Mouse (Mus musculus) B cell, adult 67 days (primary cell): ENCODE data around the gene Abcg4. TPM values are rescaled to one million over a fixed set of nuclear protein-coding genes. Genes with fewer than 3 reads are reported as not detected.

Experiments used
- total RNA-seq, 2 experiments: library from RNA; stranded (reverse); gene quantifications; 4 replicates each; pipeline ENCODE4 v1.2.4; 2023

The Abcg4 gene
- not detected for total RNA-seq

DNA sequence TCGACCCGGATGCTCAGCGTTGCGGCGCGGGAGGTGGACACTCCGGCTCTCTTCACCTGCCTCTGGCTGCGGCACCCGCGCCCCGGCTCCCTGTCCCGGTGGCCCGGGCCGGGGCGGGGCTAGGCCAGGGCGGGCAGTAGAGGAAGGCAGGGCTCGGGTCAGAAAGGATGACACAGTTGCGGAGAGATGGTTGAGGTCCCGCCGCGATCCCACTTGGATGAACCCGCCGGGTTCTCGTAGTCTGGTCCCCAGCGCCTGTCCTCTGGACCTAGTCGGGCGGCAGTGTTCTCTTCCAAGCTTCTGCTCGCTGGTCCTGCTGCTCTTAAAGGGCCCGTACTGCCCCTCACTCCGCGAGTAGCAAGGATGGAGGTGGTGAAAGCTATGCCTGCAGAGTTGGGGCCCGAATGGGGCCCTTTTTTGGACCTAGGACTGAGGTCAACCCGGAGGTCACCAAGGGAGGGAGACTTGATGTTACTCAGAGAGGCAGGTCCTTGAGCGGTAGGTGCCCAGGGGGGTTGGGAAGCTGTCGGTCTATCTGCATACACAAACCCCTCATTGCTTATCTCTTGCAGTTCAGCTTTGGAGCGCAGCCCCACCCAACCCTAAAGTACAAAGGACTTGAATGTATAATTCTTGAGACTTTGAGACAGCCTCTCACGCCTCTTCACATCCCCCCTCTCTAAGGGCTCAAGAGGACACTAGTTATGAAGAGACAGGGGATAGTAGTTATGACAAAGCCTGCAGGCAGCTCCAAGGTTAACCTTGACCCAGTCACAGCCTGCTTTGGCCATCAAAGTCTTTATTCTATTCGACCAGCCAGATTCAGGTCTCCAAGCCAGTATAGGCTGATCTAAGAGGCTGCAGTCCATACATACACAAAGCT is at the start of gene Abcg4:
Gene Abcg4, minus strand, starts transcription at position 540 of the 883 bp plus-strand sequence.

DNA sequence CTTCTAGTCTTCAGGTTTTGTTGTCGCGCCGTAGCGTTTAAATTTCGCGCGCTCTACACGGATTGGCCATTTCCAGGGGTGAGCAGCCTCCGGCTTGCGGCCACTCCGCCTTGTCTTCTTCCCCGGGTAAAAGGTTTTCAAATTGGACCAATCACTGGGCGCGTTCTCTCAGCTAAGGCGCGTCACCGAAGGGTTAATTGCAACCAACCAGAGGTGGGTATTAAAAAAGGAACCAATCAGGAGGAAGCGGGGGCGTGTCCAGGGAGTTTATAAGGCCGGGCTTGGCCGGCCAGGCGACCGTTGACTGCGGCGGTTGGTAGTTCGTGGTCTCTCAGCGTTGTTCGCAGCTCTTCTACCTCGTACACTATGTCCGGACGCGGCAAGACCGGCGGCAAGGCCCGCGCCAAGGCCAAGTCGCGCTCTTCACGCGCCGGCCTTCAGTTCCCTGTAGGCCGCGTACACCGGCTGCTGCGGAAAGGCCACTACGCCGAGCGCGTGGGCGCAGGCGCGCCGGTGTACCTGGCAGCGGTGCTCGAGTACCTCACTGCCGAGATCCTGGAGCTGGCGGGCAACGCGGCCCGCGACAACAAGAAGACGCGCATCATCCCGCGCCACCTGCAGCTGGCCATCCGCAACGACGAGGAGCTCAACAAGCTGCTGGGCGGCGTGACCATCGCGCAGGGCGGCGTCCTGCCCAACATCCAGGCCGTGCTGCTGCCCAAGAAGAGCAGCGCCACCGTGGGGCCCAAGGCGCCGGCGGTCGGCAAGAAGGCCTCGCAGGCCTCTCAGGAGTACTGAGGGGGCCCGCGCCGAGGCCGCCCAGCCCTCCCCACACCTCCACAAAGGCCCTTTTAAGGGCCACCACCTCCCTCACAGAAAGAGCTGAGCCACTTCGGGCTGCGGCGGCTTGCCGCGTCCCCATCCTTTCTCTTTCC is 46.2 kb upstream of the Abcg4 start, which contains the start of gene H2afx:
Gene H2afx, plus strand, starts transcription at position 299 of the 935 bp plus-strand sequence.

DNA sequence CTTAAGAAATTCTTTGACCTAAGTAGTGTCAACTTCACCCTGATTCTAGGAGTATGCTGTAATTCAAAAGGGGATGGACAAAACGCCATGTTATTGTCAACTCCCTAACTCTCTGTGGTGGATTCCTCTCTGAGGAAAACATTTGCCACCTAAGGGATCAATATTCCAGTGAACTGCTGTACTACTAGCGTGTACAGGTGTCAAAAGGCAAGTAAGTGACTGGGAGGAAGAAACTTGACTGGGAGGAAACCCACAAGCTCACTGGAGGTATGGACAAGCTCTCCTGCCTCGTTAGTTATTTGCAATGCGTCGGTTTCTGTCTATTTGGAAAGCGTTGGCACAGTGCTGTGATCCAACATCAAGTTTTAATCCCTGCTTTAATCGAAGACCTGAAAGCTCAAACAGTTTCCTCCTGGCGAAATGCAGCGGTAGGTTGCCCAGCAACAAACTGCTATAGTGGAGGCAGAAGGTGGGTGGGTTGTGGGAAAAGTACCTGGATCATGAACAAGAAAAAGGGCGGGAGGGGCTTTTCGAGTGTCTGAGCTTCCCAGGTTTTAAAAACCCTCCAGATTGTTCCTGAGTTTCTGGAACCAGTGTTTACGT is 37.5 kb upstream of the Abcg4 start, which contains the start of gene Dpagt1:
Gene Dpagt1, plus strand, starts transcription at position 252 of the 603 bp plus-strand sequence.

DNA sequence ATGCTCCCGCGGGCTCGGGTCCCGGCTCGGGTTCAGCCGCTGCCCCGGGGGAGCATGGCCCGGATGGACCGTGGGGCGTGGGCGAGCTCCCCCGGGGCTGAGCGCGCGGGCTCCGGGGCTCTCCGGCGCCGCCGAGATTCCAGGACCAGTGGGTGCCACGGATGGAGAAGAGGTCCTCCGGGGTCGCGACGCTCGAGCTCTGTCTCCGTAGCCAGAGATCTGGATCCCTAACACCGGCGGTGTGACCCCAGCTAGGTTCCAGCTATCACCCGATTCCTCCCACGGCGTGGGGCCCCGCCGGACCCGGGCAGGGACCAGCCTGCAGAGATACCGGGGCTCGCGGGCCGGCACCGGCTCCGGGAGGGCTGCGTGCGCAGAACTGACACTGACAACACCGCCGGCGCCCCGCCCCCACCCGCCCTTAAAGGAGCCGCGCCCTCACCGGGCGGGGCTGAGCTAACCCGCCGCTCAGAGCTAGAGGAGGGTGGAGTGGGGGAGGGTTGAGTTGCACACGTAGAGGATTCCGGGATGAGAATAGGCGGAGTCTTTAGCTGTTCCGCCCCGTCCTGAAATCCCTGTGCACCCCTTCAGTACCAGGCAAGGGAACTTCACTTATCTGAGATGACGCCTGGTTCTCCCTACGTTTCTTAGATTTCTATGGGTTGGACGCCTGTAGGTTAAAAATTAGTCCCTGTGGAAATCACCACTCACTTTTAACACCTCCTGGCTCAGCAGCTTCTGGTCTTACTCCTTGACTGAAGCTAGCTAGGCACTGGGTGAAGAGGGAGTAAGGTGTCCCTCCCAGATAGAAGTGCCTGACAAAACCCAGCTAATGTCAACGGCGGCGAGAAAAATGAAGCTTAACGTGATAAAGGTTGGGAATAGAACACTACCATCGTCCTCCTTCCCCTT is 31.7 kb upstream of the Abcg4 start, which contains the start of gene C2cd2l:
Gene C2cd2l, minus strand, starts transcription at position 399 of the 912 bp plus-strand sequence.

DNA sequence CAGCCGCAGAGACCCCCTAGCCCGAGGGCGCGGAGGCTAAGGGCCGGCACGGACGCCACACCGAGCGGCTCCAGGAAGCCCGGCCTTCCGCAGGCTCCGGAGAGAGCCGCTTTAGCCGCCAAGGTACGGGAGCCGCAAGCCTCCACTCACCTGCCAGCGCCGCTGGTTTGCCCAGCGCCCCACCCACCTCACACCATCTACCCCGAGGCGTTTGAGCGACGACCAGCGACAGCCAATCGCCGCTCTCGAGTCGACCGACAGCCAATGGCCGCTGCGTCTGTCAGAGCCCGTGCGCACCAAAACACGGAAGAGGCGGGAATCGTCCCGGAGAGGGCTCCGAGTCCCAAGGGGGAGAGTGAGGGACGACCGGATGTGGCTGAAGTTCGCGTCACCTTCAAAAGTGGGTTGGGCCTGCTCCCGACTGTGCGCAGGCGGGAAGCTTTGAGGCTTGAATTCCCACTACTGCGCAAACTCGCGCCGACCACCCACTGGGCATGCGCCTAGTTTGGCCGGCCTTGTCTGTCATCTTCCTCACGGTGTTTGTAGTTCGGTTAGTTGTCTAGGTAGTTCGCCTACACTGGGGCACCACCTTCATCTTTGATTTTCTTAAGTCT is 17.2 kb upstream of the Abcg4 start, which contains the start of gene Hinfp:
Gene Hinfp, minus strand, starts transcription at position 206 of the 614 bp plus-strand sequence.

DNA sequence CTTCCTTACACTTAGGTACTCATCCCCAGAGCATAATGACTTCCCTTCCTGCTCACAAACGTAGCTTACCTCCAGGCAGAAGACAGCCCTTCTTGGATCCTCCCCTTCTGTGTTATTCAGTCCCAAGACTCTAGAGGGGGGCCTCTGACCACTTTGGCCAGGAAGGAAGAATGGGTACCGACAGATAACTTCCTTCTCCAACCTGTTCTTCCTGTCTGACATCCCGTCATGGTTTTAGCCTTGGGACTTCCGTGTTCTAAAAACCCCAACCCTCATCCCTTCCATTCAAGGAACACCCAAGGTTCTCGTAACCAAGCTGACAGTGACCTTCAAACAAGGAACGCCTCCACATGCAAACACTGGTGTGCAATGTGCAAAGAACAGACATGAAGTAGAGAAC is 20.0 kb downstream of the Abcg4 start, which contains the start of gene Nlrx1:
Gene Nlrx1, minus strand, starts transcription at position 168 of the 400 bp plus-strand sequence.

DNA sequence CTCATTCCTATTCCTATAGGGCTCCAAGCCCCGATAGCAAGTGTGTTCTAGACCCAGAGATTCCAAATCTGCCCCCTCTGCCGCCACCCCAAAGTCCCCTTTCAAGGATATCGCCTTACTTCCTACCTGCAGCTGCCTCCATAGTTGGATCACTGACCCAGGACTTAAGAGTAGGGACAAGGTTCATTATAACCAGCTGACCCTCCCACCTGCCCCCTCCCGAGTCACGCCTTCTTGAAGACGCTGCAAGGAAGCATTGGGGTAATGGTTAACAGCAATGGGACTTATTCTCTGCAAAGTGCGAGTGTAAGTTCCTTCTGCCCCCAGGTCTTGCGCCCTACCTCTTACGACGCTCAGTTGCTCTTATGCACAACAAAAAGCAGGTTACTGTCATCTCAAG is 37.1 kb downstream of the Abcg4 start, which contains the start of gene Pdzd3:
Gene Pdzd3, minus strand, starts transcription at position 158 of the 400 bp plus-strand sequence.

DNA sequence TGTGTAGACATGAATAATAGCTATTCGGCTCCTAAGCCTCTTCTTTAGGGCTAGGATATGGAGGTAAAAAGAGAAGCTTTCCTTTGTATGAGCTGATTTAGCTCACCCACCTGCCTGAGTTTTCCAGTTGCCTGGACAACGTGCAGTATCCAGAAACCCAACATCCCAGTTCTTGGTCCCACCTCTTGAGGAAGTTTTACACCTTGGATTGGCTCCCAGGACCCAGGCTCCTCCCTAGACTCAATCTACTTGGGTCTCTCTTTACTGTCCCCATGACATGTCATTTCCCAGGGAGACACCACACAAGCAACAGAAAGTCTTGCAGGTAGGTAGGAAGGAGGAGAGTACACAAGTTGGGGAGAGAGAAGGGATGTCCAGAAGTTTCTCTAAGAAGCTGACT is 48.0 kb downstream of the Abcg4 start, which contains the start of gene Ccdc153:
Gene Ccdc153, plus strand, starts transcription at position 278 of the 400 bp plus-strand sequence.

DNA sequence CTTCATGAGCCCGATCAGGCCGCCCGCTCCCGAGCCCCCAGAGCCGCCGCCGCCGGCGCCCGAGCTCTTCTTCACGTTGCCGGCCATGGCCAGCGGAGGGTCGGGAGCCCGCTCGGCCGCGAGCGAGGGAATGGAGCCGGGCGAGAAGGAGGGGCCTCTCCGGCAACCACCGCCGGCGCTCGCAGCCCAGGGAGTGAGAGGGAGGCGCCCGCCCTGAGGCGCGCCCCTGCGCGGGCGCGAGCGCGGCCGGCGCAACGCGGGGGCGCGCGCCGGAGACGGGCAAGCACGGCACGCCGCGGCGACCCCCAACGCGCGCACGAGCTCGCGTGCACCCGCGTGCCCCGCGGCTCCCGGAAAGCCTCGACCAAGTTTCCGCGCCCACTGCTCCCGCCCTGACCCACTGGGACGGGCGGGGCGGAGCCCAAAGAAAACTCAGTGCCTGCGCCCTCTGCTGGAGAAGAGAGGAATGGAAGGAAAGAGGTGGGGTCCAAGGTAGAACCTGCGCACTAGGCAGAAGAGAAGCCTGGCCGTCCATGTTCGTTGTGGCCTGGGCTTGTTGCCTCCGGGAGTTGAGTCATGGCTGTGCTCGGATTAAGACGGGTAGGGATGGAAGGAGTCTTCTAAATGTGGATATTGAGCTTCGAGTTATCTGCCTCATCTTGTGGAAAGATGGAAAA is 54.5 kb downstream of the Abcg4 start, which contains the start of gene Cbl:
Gene Cbl, minus strand, starts transcription at position 248 of the 677 bp plus-strand sequence.

Other genes with a start within 250 kb of the Abcg4 start
- 1 to 10 TPM; 2.6 to 3.3 TPM for gene Thy1, start 245.2 kb downstream of the Abcg4 start, total RNA-seq
- 10 to 100 TPM in 1 of 2 experiments, 1 to 10 TPM in 1; 2.6 to 10.8 TPM for gene Usp2, start 221.6 kb downstream of the Abcg4 start, total RNA-seq
- gene Mfrp, start 186.9 kb downstream of the Abcg4 start, total RNA-seq: under 1 TPM in 1 of 2 experiments, not detected in 1; 0.24 TPM
- not detected for gene C1qtnf5, start 181.4 kb downstream of the Abcg4 start, total RNA-seq
- not detected for gene Gm49380, start 175.1 kb downstream of the Abcg4 start, total RNA-seq
- gene Rnf26, start 175.1 kb downstream of the Abcg4 start, total RNA-seq: 10 to 100 TPM; 20.3 to 24.1 TPM
- 1 to 10 TPM in 1 of 2 experiments, under 1 TPM in 1; 0.53 to 1.1 TPM for gene Mcam, start 154.1 kb downstream of the Abcg4 start, total RNA-seq
- 100 to 1,000 TPM; 147 to 153 TPM for gene Cbl, start 54.6 kb downstream of the Abcg4 start, total RNA-seq
- gene Ccdc153, start 47.9 kb downstream of the Abcg4 start, total RNA-seq: not detected
- gene Pdzd3, start 37.1 kb downstream of the Abcg4 start, total RNA-seq: not detected
- 1 to 10 TPM; 4.1 to 4.4 TPM for gene Nlrx1, start 20.0 kb downstream of the Abcg4 start, total RNA-seq
- 10 to 100 TPM; 69.0 to 69.1 TPM for gene Hinfp, start 17.1 kb upstream of the Abcg4 start, total RNA-seq
- 10 to 100 TPM; 19.9 to 22.5 TPM for gene C2cd2l, start 31.7 kb upstream of the Abcg4 start, total RNA-seq
- gene Dpagt1, start 37.4 kb upstream of the Abcg4 start, total RNA-seq: 10 to 100 TPM; 10.5 to 11.6 TPM
- 10 to 100 TPM; 38.2 to 42.1 TPM for gene H2afx, start 46.1 kb upstream of the Abcg4 start, total RNA-seq
- 10 to 100 TPM; 22.0 to 24.0 TPM for gene Hmbs, start 55.6 kb upstream of the Abcg4 start, total RNA-seq
- gene Vps11, start 73.1 kb upstream of the Abcg4 start, total RNA-seq: 10 to 100 TPM; 65.8 to 68.3 TPM
- gene Hyou1, start 90.9 kb upstream of the Abcg4 start, total RNA-seq: 10 to 100 TPM; 88.3 to 93.5 TPM
- gene Slc37a4, start 108.2 kb upstream of the Abcg4 start, total RNA-seq: 10 to 100 TPM; 22.9 to 26.0 TPM
- gene Rps25, start 118.5 kb upstream of the Abcg4 start, total RNA-seq: 1,000 to 10,000 TPM; 2,410 to 2,500 TPM
- gene Trappc4, start 119.0 kb upstream of the Abcg4 start, total RNA-seq: 10 to 100 TPM; 64.2 to 64.3 TPM
- gene Ccdc84, start 130.0 kb upstream of the Abcg4 start, total RNA-seq: 10 to 100 TPM; 49.3 to 53.9 TPM
- gene Foxr1, start 152.5 kb upstream of the Abcg4 start, total RNA-seq: not detected
- not detected for gene Upk2, start 166.4 kb upstream of the Abcg4 start, total RNA-seq
- gene Bcl9l, start 194.2 kb upstream of the Abcg4 start, total RNA-seq: 100 to 1,000 TPM in 1 of 2 experiments, 10 to 100 TPM in 1; 95.2 to 106 TPM